Mouse (Mus musculus) C2C12 (cell line): Measurements from ENCODE around the gene Tenm4. TPM values are rescaled to one million over a fixed set of nuclear protein-coding genes. Genes with fewer than 3 reads are reported as not detected.

ENCODE experiments used
- H3K27me3 ChIP-seq: one replicate; pipeline ENCODE4 v1.6.1; 2011; ENCODE audit not compliant: control insufficient read depth, insufficient read depth, insufficient read length
- H3K36me3 ChIP-seq: one replicate; pipeline ENCODE4 v1.6.1; 2011; ENCODE audit not compliant: control insufficient read depth, insufficient read depth
- H3K4me3 ChIP-seq: one replicate; pipeline ENCODE4 v1.5.1; 2011; ENCODE audit warnings: mild to moderate bottlenecking, control low read depth; ENCODE audit not compliant: poor library complexity, insufficient read depth, severe bottlenecking
- H3K79me2 ChIP-seq: one replicate; pipeline ENCODE4 v1.6.1; 2011; ENCODE audit not compliant: control insufficient read depth, insufficient read depth
- H3K79me3 ChIP-seq: one replicate; pipeline ENCODE4 v1.6.1; 2011; ENCODE audit warnings: low read depth, control low read depth
- H3ac ChIP-seq: one replicate; pipeline ENCODE3; 2011; ENCODE audit warnings: low read depth; ENCODE audit not compliant: control insufficient read depth, insufficient read length
- CEBPB ChIP-seq: IDR thresholded peaks from one replicate; pipeline ENCODE4 v1.6.1; 2011; ENCODE audit warnings: low read depth, mild to moderate bottlenecking, control low read depth, moderate library complexity
- CTCF ChIP-seq: IDR thresholded peaks from one replicate; pipeline ENCODE4 v1.5.1; 2011; ENCODE audit not compliant: control insufficient read depth, insufficient read depth, insufficient read length
- FOSL1 ChIP-seq: IDR thresholded peaks from one replicate; pipeline ENCODE4 v1.8.0; 2011; ENCODE audit warnings: mild to moderate bottlenecking, low read length; ENCODE audit not compliant: poor library complexity, insufficient read depth, severe bottlenecking
- MAX ChIP-seq: IDR thresholded peaks from one replicate; pipeline ENCODE4 v1.6.1; 2011; ENCODE audit warnings: mild to moderate bottlenecking, control low read depth
- MYOD1 ChIP-seq: IDR thresholded peaks from one replicate; pipeline ENCODE4 v1.6.1; 2011; ENCODE audit warnings: low read depth; ENCODE audit not compliant: control insufficient read depth, insufficient read length
- MYOG ChIP-seq: IDR thresholded peaks from one replicate; pipeline ENCODE4 v1.6.1; 2011; ENCODE audit not compliant: control insufficient read depth, insufficient read length; ENCODE audit errors: extremely low read depth
- USF1 ChIP-seq: IDR thresholded peaks from one replicate; pipeline ENCODE4 v1.6.1; 2011; ENCODE audit warnings: low read depth, mild to moderate bottlenecking, control low read depth, moderate library complexity
- polyA plus RNA-seq: library from polyadenylated mRNA; unstranded; fragments of >200 nt; fragmentation: generic; extraction: Trizol; gene quantifications from one replicate; pipeline ENCODE4 v1.2.1, GENCODE M21; 2012; ENCODE audit warnings: missing spikeins

Gene Tenm4
- polyA plus RNA-seq, 1 experiment = 0.71 TPM

DNA sequence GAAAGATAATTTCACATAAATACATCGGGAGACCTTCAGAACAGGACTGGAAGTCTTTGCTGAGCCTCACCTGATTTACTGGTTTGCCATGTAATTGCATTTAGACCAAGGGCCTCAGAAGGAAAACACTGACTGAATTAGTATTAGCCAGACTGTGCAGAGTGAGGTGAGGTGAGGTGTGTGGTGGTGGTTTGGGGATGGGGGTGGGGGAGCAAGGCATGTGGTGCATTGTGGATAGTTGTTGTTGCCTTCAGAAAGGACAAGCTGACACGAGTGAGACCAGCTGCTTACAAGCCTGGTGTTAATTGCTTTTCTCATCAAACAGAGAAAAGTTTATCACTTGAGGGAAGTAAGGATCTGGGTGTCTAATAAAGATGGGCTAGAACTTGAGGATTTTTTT, 664.3 kb downstream of the Tenm4 start:
- Histone ChIP-seq H3K36me3 (no peaks in the 10 kb centered on the region), H3K4me3 (no peak overlapping the region), H3K27me3 (no peaks in the 10 kb centered on the region), H3ac (no peak overlapping the region), H3K79me2 (no peaks in the 10 kb centered on the region), H3K79me3 (no peaks in the 10 kb centered on the region)
- TF ChIP-seq MYOG (no peak), FOSL1 (no peak), CEBPB (no peak), MAX (no peak), USF1 (no peak), CTCF (no peak)

DNA sequence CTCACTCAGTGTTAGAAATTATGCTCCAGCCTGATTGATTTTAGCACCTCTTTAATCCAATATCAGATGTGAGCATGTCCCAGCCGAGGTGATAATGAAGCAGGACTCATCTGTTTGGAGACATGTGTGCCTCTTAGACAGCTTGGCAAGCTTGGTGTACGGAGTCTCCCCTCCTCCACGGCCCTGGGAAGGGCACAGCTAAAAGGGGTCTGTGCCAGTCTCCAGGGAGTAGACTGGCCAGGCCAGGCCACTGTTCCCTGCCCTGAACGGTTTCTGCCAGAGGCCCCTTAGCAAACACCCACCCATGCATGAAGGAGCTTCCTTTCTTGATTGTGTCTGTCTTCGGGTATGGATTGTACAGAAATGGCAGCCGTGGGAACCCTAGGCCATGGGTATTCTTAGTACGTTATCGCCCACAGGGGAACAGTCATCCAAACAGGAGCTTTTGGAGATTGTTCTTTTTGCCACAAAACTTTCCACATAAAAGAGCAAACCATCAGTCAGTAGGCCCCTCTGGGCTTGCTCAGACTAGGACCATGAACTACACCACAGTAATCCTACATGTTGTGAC, 667.3 kb downstream of the Tenm4 start:
- no peak overlapping the region for H3K4me3 ChIP-seq
- no peak for TF ChIP-seq MAX
- no peak for TF ChIP-seq MYOD1
- no peak for TF ChIP-seq CTCF
- TF ChIP-seq MYOG = no peak
- no peak for TF ChIP-seq CEBPB
- no peak for TF ChIP-seq FOSL1
- TF ChIP-seq USF1 = no peak
- H3ac ChIP-seq = no peak overlapping the region
- no peaks in the 10 kb centered on the region for H3K27me3 ChIP-seq
- no peaks in the 10 kb centered on the region for H3K79me2 ChIP-seq
- H3K36me3 ChIP-seq = no peaks in the 10 kb centered on the region
- H3K79me3 ChIP-seq = no peaks in the 10 kb centered on the region

DNA sequence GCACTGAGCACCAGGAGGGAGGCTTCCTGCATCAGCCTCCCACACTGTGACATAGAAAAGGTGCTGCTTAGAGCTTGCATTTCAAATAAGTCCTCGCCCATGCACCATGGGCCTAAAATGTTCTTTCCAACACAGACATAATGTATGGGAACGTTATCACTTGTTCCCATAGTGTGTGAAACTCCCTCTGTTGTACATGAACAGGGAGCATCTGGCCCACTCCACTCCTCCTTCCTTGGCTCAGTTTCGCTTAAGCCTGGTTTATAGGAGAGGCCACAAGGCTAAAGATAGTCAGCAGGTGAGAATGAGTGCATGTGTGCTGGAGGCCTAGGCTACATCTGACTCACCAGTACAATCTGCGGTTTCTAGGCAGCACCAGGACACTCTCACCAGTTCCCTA, 667.9 kb downstream of the Tenm4 start:
- TF ChIP-seq FOSL1 = no peak
- no peak for TF ChIP-seq CTCF
- TF ChIP-seq MYOD1 = no peak
- no peak for TF ChIP-seq MAX
- TF ChIP-seq USF1 = no peak
- TF ChIP-seq MYOG = no peak
- no peak for TF ChIP-seq CEBPB
- no peaks in the 10 kb centered on the region for H3K36me3 ChIP-seq

DNA sequence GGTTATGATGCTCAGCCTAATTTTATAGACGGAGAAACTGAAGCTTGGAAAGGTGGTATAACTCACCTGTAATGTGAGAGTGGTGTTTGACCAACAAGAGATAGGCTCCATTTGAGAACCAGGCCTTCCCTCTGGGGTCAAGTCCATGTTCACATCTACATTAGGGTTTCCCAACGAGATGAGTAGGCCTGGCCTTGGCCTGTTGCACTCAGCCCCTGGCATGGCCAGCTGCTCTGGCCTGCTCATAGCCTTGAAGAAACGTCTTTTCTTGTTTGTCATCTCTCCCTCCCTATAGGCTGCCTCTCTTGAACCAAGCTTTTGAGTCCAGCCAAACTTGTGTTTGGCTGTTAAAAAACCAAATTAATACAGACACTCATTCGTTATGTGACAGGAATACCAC, 668.5 kb downstream of the Tenm4 start:
- Histone ChIP-seq H3ac (no peak overlapping the region), H3K79me2 (no peaks in the 10 kb centered on the region), H3K4me3 (no peak overlapping the region), H3K79me3 (no peaks in the 10 kb centered on the region), H3K27me3 (no peaks in the 10 kb centered on the region), H3K36me3 (no peaks in the 10 kb centered on the region)
- TF ChIP-seq MAX = no peak

More for the DNA sequence above, 667.9 kb downstream of the Tenm4 start:
- Histone ChIP-seq H3K27me3 (no peaks in the 10 kb centered on the region), H3K4me3 (no peak overlapping the region), H3K79me2 (no peaks in the 10 kb centered on the region), H3K79me3 (no peaks in the 10 kb centered on the region), H3ac (no peak overlapping the region)

DNA sequence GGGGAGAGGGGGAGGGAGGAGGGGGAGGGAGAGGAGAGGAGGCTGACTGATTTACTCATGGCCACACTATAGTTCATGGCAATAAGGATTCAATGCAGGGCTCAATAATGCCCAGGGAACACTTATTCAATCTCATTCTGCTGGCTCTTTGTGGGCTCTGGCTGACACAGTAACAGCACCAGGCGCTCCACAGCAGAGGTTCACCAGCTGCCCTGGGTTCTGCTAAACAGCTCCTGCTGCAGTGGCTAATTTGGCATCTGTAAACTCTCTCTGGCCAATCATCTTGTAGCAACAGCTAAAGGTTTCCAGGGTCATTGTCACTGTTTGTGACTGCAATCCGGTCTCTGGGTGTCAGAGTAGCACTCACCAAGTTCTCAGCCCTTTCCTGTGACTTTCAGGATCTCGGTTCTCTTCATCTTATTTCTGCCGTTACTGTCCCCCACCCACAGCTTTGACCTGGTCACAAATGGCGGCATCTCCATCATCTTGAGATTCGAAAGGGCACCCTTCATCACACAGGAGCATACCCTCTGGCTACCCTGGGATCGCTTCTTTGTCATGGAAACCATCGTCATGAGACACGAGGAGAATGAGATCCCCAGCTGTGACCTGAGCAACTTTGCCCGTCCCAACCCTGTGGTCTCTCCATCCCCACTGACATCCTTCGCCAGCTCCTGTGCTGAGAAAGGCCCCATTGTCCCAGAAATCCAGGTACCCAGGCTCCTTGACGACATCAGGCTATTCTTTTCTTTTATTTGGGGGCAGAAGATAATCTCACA, 671.6 kb downstream of the Tenm4 start:
- Histone ChIP-seq H3K27me3 (no peaks in the 10 kb centered on the region), H3K36me3 (no peaks in the 10 kb centered on the region), H3ac (no peak overlapping the region), H3K79me3 (no peaks in the 10 kb centered on the region), H3K4me3 (no peak overlapping the region), H3K79me2 (no peaks in the 10 kb centered on the region)
- no peak for TF ChIP-seq CEBPB
- TF ChIP-seq CTCF = no peak
- TF ChIP-seq MYOD1 = no peak

DNA sequence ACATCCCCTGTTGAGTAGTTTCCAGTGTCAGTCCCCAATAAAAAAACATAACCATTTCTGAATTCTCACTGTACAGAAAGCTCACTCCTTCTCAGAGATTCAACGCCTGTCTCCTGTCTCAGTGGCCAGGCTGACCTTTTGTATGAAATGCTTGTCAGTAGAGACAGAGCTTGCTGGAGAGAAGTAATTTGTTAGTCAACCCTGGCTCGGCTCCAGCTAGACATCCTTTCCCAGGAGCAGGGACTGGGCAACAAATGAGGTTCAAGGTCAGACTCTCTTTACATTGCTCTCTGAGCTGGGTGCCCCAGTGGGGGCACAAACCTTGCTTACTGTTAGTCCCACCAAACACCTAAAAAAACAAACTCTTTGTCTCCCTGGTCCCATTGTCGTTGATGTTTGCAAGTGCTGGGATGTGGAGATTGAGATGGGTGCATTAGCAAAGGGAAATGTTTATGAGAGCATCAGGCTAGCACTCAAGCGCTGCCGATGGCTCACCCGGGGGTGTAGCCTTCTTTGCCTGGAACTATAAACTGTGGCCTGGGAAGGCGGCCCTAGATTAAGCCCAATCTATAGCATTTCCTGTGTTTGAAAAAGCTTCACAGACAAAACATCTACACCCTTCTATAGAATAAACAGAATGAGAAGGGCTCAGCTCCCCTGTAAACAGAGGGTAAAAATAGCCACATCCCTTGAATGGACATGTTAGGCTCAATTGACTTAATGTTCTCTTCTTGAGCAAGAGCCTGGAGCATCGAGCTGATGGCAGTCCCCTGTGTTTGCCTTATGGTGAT, 673.3 kb downstream of the Tenm4 start:
- TF ChIP-seq MAX (no peak), CTCF (no peak), MYOG (no peak), USF1 (no peak), MYOD1 (no peak), CEBPB (no peak), FOSL1 (no peak)
- Histone ChIP-seq H3K79me2 (no peaks in the 10 kb centered on the region), H3K79me3 (no peaks in the 10 kb centered on the region), H3K4me3 (no peak overlapping the region), H3ac (no peak overlapping the region), H3K27me3 (no peaks in the 10 kb centered on the region), H3K36me3 (no peaks in the 10 kb centered on the region)
